Mouse (Mus musculus) adrenal gland, adult 2 months (tissue): ENCODE results near the gene 1700067K01Rik. TPM values are rescaled to one million over a fixed set of nuclear protein-coding genes. Genes with fewer than 3 reads are reported as not detected.

Experiments used
- DNase-seq: peaks from one replicate; pipeline ENCODE4 v3.0.0; 2021
- microRNA-seq, 2 experiments: library from miRNA; unstranded; fragments of <30 nt; microRNA quantifications; one replicate each; pipeline ENCODE4 v1.2.0; 2021
- polyA plus RNA-seq: library from polyadenylated mRNA; depleted of rRNA; stranded (reverse); fragments of >200 nt; gene quantifications from 2 replicates; pipeline ENCODE4 v1.2.3, GENCODE M21; 2012; rRNA removed
- total RNA-seq, 2 experiments: library from RNA; stranded (reverse); gene quantifications; 2 replicates each; pipeline ENCODE4 v1.2.3; 2021

Gene 1700067K01Rik
- total and polyA plus RNA-seq, 3 experiments: 0.21 to 0.66 (median 0.46) TPM

DNA sequence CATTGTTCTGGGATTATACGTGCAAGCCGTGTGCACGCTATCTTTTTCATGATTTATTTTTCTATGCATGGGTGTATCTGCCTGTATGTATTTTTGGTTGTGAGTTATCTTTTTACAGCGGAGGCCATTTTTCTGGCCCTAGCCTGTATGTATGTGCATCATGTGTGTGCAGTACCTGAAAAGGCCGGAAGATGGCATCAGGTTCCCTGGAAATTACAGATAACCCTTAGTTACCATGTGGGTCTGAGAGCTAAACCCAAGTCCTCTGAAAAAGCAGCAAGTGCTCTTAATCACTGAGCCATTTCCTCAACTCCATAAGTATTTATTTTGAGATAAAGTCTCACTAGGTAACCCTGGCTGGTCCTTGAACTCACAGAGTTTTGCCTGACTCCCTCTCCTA, 51.9 kb downstream of the 1700067K01Rik start:
- DNase-seq: no peak

Small RNA genes within 50 kb of the gene (microRNA-seq; reads per million reads assigned to microRNA genes)
- 0.22 to 0.83 reads per million in 2 experiments for gene Mir1199
- 4.4 to 6.6 reads per million in 2 experiments for gene Mir8111

Other genes with a start within 250 kb of the 1700067K01Rik start
- 10 to 100 TPM; 58.4 to 97.0 TPM for gene Adgrl1, start 101.4 kb upstream of the 1700067K01Rik start, total RNA-seq
- 101 and 112 TPM in 2 replicates for gene Adgrl1, start 101.4 kb upstream of the 1700067K01Rik start, polyA plus RNA-seq
- 1 to 10 TPM; 1.7 to 1.9 TPM for gene Gm10644, start 46.3 kb upstream of the 1700067K01Rik start, total RNA-seq
- gene Gm10644, start 46.3 kb upstream of the 1700067K01Rik start, polyA plus RNA-seq: 2.5 and 3.7 TPM in 2 replicates
- 1 to 10 TPM; 2.5 to 3.4 TPM for gene Asf1b, start 46.0 kb upstream of the 1700067K01Rik start, total RNA-seq
- 13.6 and 15.4 TPM in 2 replicates for gene Asf1b, start 46.0 kb upstream of the 1700067K01Rik start, polyA plus RNA-seq
- 100 to 1,000 TPM; 269 to 327 TPM for gene Prkaca, start 28.5 kb upstream of the 1700067K01Rik start, total RNA-seq
- gene Prkaca, start 28.5 kb upstream of the 1700067K01Rik start, polyA plus RNA-seq: 125 and 154 TPM in 2 replicates
- gene Samd1, start 3.8 kb upstream of the 1700067K01Rik start, total RNA-seq: 10 to 100 TPM; 27.1 to 45.3 TPM
- 32.1 and 37.6 TPM in 2 replicates for gene Samd1, start 3.8 kb upstream of the 1700067K01Rik start, polyA plus RNA-seq
- not detected for gene 2210011C24Rik, start 10.7 kb downstream of the 1700067K01Rik start, total RNA-seq
- gene 2210011C24Rik, start 10.7 kb downstream of the 1700067K01Rik start, polyA plus RNA-seq: 0.19 and 0.87 TPM in 2 replicates
- 1 to 10 TPM in 1 of 2 experiments, under 1 TPM in 1; 0.26 to 2.5 TPM for gene Palm3, start 20.0 kb downstream of the 1700067K01Rik start, total RNA-seq
- gene Palm3, start 20.0 kb downstream of the 1700067K01Rik start, polyA plus RNA-seq: 0.59 and 1.2 TPM in 2 replicates
- gene Il27ra, start 41.1 kb downstream of the 1700067K01Rik start, total RNA-seq: 1 to 10 TPM; 2.0 to 2.5 TPM
- 2.0 and 2.7 TPM in 2 replicates for gene Il27ra, start 41.1 kb downstream of the 1700067K01Rik start, polyA plus RNA-seq
- not detected for gene Rln3, start 43.5 kb downstream of the 1700067K01Rik start, total RNA-seq
- 0.36 and 0.46 TPM in 2 replicates for gene Rln3, start 43.5 kb downstream of the 1700067K01Rik start, polyA plus RNA-seq
- gene Gm10643, start 63.6 kb downstream of the 1700067K01Rik start, total RNA-seq: 1 to 10 TPM; 1.6 to 4.1 TPM
- 0.36 and 0.55 TPM in 2 replicates for gene Gm10643, start 63.6 kb downstream of the 1700067K01Rik start, polyA plus RNA-seq
- 10 to 100 TPM; 17.1 to 19.9 TPM for gene Rfx1, start 65.3 kb downstream of the 1700067K01Rik start, total RNA-seq
- 34.5 and 36.6 TPM in 2 replicates for gene Rfx1, start 65.3 kb downstream of the 1700067K01Rik start, polyA plus RNA-seq
- gene Dcaf15, start 103.3 kb downstream of the 1700067K01Rik start, total RNA-seq: 10 to 100 TPM; 14.4 to 18.2 TPM
- 60.2 and 62.7 TPM in 2 replicates for gene Dcaf15, start 103.3 kb downstream of the 1700067K01Rik start, polyA plus RNA-seq
- under 1 TPM; 0.23 to 0.31 TPM for gene Podnl1, start 124.5 kb downstream of the 1700067K01Rik start, total RNA-seq
- 2.4 and 2.5 TPM in 2 replicates for gene Podnl1, start 124.5 kb downstream of the 1700067K01Rik start, polyA plus RNA-seq
- gene Cc2d1a, start 146.4 kb downstream of the 1700067K01Rik start, total RNA-seq: 10 to 100 TPM; 28.5 to 39.0 TPM
- 35.8 and 37.1 TPM in 2 replicates for gene Cc2d1a, start 146.4 kb downstream of the 1700067K01Rik start, polyA plus RNA-seq
- gene 4930432K21Rik, start 146.5 kb downstream of the 1700067K01Rik start, total RNA-seq: under 1 TPM; 0.17 to 0.35 TPM
- gene 4930432K21Rik, start 146.5 kb downstream of the 1700067K01Rik start, polyA plus RNA-seq: 0.44 and 0.48 TPM in 2 replicates
- gene Nanos3, start 183.7 kb downstream of the 1700067K01Rik start, total RNA-seq: 1 to 10 TPM; 1.1 to 1.3 TPM
- gene Nanos3, start 183.7 kb downstream of the 1700067K01Rik start, polyA plus RNA-seq: 0.36 and 1.0 TPM in 2 replicates
- gene Zswim4, start 235.6 kb downstream of the 1700067K01Rik start, total RNA-seq: 10 to 100 TPM; 31.4 to 55.6 TPM
- 66.3 and 76.1 TPM in 2 replicates for gene Zswim4, start 235.6 kb downstream of the 1700067K01Rik start, polyA plus RNA-seq
- 100 to 1,000 TPM; 268 to 291 TPM for gene D8Ertd738e, start 248.2 kb downstream of the 1700067K01Rik start, total RNA-seq
- gene D8Ertd738e, start 248.2 kb downstream of the 1700067K01Rik start, polyA plus RNA-seq: 58.8 and 67.3 TPM in 2 replicates